Mouse (Mus musculus) ES-E14 (cell line): Measurements from ENCODE around the gene Plxnd1. TPM values are rescaled to one million over a fixed set of nuclear protein-coding genes. Genes with fewer than 3 reads are reported as not detected.

Source experiments
- DNase-seq: peaks from one replicate; pipeline ENCODE4 v3.0.0-alpha.2; 2013; ENCODE audit warnings: low read depth, low spot score
- H3K27ac ChIP-seq: 2 replicates; pipeline ENCODE4 v1.5.1; 2012; ENCODE audit warnings: low read depth, mild to moderate bottlenecking, low read length, moderate library complexity, mixed read lengths; ENCODE audit not compliant: poor library complexity, insufficient read depth, severe bottlenecking
- H3K36me3 ChIP-seq: 2 replicates; pipeline ENCODE4 v1.6.1; 2012; ENCODE audit warnings: mild to moderate bottlenecking, low read length, moderate library complexity, mixed read lengths; ENCODE audit not compliant: control insufficient read depth, poor library complexity, insufficient read depth, severe bottlenecking
- H3K4me1 ChIP-seq, 2 experiments: fragments of 150-350 bp in 1 of 2; sonication (generic) in 1 of 2; 2 replicates each; pipeline ENCODE4 v1.6.1; 2012; ENCODE audit warnings: low read length in 2 of 2, mild to moderate bottlenecking in 1 of 2, mixed read lengths in 1 of 2; ENCODE audit not compliant: control insufficient read depth in 2 of 2, insufficient read depth in 2 of 2, poor library complexity in 1 of 2
- H3K4me3 ChIP-seq, 2 experiments: fragments of 150-350 bp in 1 of 2; sonication (generic) in 1 of 2; 2 replicates each; pipeline ENCODE4 v1.5.1; 2012; ENCODE audit warnings: low read length in 2 of 2, low read depth in 1 of 2, mild to moderate bottlenecking in 1 of 2, mixed read lengths in 1 of 2; ENCODE audit not compliant: insufficient read depth in 1 of 2, poor library complexity in 1 of 2, severe bottlenecking in 1 of 2
- H3K9ac ChIP-seq: 2 replicates; pipeline ENCODE4 v1.6.1; 2012; ENCODE audit warnings: low read depth, mild to moderate bottlenecking, low read length, mixed read lengths; ENCODE audit not compliant: poor library complexity, insufficient read depth, severe bottlenecking
- H3K9me3 ChIP-seq: fragments of 150-350 bp; sonication (generic); 2 replicates; pipeline ENCODE4 v1.6.1; 2012; ENCODE audit warnings: low read depth, mild to moderate bottlenecking, low read length; ENCODE audit not compliant: control insufficient read depth, insufficient read depth
- CHD2 ChIP-seq: IDR thresholded peaks from 2 replicates; pipeline ENCODE4 v1.6.1; 2014; ENCODE audit warnings: mild to moderate bottlenecking, low read depth, low read length, inconsistent platforms
- HCFC1 ChIP-seq: IDR thresholded peaks from 2 replicates; pipeline ENCODE4 v1.6.1; 2012; ENCODE audit warnings: low read length, inconsistent platforms, borderline replicate concordance; ENCODE audit not compliant: insufficient read depth
- MAFK ChIP-seq: IDR thresholded peaks from 2 replicates; pipeline ENCODE4 v1.6.1; 2014; ENCODE audit warnings: mild to moderate bottlenecking, low read depth, low read length, inconsistent platforms; ENCODE audit not compliant: insufficient read depth
- ZC3H11A ChIP-seq: IDR thresholded peaks from 2 replicates; pipeline ENCODE4 v1.6.1; 2012; ENCODE audit warnings: low read depth, mild to moderate bottlenecking, inconsistent platforms, low read length, borderline replicate concordance
- ZNF384 ChIP-seq: IDR thresholded peaks from 2 replicates; pipeline ENCODE4 v1.6.1; 2012; ENCODE audit warnings: low read depth, low read length, inconsistent platforms
- in situ Hi-C, 2 experiments: fragments of 600-800 bp; cut with MboI; formaldehyde crosslinking; loops; one replicate each; pipeline ENCODE4 v1.15.1; 2025; ENCODE audit warnings: low sequenced_read_pairs in 2 of 2, inconsistent platforms in 1 of 2; ENCODE audit not compliant: unreplicated experiment in 2 of 2
- total RNA-seq: library from RNA; depleted of rRNA; stranded (reverse); fragments of 300-350 nt; gene quantifications from 2 replicates; pipeline ENCODE4 v1.2.3, GENCODE M21; 2012; rRNA removed

The Plxnd1 gene
- total RNA-seq, 1 experiment, result 8.7 TPM

DNA sequence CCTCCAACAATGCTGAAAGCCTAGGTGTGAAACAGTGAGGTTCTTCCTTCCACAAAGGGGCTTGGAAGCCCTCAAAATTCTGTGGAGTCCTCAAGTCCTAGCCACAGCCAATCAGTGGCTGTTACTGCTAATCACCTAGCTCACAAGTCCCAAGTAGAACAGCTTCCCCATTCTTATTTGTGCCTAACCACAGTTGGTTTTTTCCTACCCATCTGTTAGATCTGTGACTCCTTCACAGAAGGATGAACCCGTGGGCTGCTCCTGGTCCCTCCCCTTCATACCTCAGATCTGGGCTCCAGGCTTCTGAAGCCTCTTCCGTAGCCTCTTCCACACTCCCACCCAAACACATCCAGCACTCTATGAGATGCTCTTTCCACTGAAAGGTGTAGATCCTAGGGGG lies 87.9 kb downstream of the Plxnd1 start:
- Histone ChIP-seq H3K4me1 (no peaks in the 10 kb centered on the region), H3K4me3 (no peak overlapping the region), H3K27ac (no peak overlapping the region), H3K9ac (no peak overlapping the region), H3K9me3 (no peaks in the 10 kb centered on the region), H3K36me3 (peaks cover 2% of the 10 kb centered on the region; the same call in 1 of the 2 replicates)
- in situ Hi-C loops, result loop anchor here in 1 of 2 experiments (10.0 kb wide), 1 partner anchor 228 kb away; no protein-coding TSS in a partner anchor
- DNase-seq, result no peak
- TF ChIP-seq CHD2 (no peak), MAFK (no peak), ZC3H11A (no peak), ZNF384 (no peak), HCFC1 (no peak)

DNA sequence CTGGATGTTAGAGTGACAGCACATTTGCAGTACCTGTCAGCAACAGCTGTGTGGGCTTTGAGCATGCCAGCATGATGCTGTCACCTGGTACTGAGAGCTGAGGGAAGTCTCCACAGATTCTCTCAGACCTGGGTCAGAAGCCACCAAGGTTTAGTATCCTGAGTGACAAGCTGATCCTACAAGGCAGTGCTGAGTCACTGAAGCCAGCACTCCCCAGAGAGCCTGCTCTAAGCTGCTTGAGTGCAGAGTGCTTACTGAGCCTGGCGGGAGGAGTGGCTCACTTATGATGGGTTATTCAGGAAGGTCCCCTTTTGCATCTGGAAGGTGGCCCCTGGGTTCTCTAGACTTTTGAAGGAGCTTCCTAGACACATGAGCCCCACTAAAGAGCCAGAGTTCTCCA lies 88.3 kb downstream of the Plxnd1 start:
- DNase-seq, result no peak
- Histone ChIP-seq H3K9ac (no peak overlapping the region), H3K27ac (no peak overlapping the region), H3K4me1 (no peaks in the 10 kb centered on the region), H3K36me3 (peaks cover 3% of the 10 kb centered on the region; the same call in 1 of the 2 replicates), H3K9me3 (no peaks in the 10 kb centered on the region), H3K4me3 (no peak overlapping the region)
- in situ Hi-C loops, result loop anchor here in 1 of 2 experiments (10.0 kb wide), 1 partner anchor 228 kb away; no protein-coding TSS in a partner anchor
- TF ChIP-seq HCFC1 (no peak), CHD2 (no peak), ZNF384 (no peak), MAFK (no peak), ZC3H11A (no peak)

DNA sequence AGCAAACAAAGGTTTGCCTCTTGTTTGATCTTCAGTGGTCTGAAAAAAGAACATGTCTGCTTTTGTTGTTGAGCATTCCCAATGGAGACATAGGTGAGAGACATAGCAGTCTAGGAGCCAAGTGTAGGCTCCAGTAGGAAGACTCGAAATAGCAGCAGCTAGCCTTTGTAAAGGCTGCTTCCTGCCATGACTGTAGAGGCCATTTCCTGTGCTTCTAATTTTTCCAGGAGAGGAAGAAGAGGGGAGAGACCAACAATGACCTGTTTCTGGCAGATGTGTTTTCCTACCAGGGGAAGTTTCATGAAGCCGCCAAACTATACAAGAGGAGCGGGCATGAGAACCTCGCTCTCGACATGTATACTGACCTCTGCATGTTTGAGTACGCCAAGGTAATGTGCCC lies 89.2 kb downstream of the Plxnd1 start:
- H3K27ac ChIP-seq, result no peak overlapping the region
- no peaks in the 10 kb centered on the region for H3K9me3 ChIP-seq
- TF ChIP-seq HCFC1 (no peak), ZNF384 (no peak)
- H3K4me1 ChIP-seq, result no peaks in the 10 kb centered on the region
- H3K9ac ChIP-seq, result no peak overlapping the region
- in situ Hi-C loops, result loop anchor here in 1 of 2 experiments (10.0 kb wide), 1 partner anchor 229 kb away; no protein-coding TSS in a partner anchor
- H3K36me3 ChIP-seq, result peaks cover 4% of the 10 kb centered on the region; the same call in 1 of the 2 replicates
- no peak overlapping the region for H3K4me3 ChIP-seq
- DNase-seq, result no peak

Other genes with a start within 250 kb of the Plxnd1 start
- gene Tmem40, start 232.6 kb downstream of the Plxnd1 start, total RNA-seq, result 18.4 and 21.9 TPM in 2 replicates
- gene Cand2, start 220.5 kb downstream of the Plxnd1 start, total RNA-seq, result 10.7 and 10.8 TPM in 2 replicates
- 2,783 and 3,173 TPM in 2 replicates for gene Rpl32, start 186.3 kb downstream of the Plxnd1 start, total RNA-seq
- gene Efcab12, start 156.6 kb downstream of the Plxnd1 start, total RNA-seq, result 1.3 and 1.4 TPM in 2 replicates
- 15.1 and 18.8 TPM in 2 replicates for gene Mbd4, start 141.6 kb downstream of the Plxnd1 start, total RNA-seq
- 8.5 and 10.4 TPM in 2 replicates for gene Ift122, start 141.5 kb downstream of the Plxnd1 start, total RNA-seq
- 0.13 and 0.42 TPM in 2 replicates for gene Rho, start 63.3 kb downstream of the Plxnd1 start, total RNA-seq
- not detected in 2 replicates for gene H1foo, start 50.1 kb downstream of the Plxnd1 start, total RNA-seq
- gene Tmcc1, start 198.5 kb upstream of the Plxnd1 start, total RNA-seq, result 29.2 and 29.3 TPM in 2 replicates
- gene Washc2, start 213.0 kb upstream of the Plxnd1 start, total RNA-seq, result 70.6 and 92.9 TPM in 2 replicates